Mouse (Mus musculus) naive thymus-derived CD4-positive, alpha-beta T cell, adult 2 months (primary cell): ENCODE measurements around the gene Abcb11.
A peak's percentile ranks its signal among the peaks of the same experiment; 100 is the strongest.
"Not testable (repeated sequence)": the region's sequence is repeated elsewhere in the genome, so short reads cannot be mapped to it uniquely, and the experiment has no call there.

Experiments
- DNase-seq: peaks from one replicate; pipeline ENCODE4 v3.0.0-alpha.2; 2011; ENCODE audit warnings: low read depth

Abcb11 gene

GRCm38 (mm10) chr2:69342496-69343221, at the start of gene Abcb11:
Gene Abcb11, minus strand, starts transcription at chr2:69342616.
- no peak for DNase-seq

GRCm38 (mm10) chr2:69386118-69386871, 43.9 kb upstream of the Abcb11 start:
- DNase-seq: no peak

GRCm38 (mm10) chr2:69382838-69383237, 40.4 kb upstream of the Abcb11 start:
- no peak for DNase-seq

DNA sequence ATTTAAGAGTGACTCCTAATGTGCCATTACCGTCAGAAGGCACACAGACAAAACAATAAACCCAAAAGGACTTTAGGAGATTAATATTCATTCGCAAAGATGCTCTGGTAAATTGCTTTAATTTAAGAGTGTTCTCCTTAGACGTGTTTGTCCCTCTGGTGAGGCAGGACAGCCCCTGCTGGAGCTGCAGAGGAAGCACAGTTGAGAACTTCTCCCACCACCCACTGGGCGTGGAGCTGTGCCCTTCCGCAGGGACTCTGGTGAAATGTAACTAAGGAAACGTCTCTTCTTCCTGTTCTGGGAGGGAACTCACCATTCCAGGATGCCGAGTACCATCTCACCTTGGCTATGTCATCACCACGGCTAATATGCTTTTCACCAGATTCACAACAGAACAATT, 39.3 kb upstream of the Abcb11 start:
- DNase-seq: no peak

DNA sequence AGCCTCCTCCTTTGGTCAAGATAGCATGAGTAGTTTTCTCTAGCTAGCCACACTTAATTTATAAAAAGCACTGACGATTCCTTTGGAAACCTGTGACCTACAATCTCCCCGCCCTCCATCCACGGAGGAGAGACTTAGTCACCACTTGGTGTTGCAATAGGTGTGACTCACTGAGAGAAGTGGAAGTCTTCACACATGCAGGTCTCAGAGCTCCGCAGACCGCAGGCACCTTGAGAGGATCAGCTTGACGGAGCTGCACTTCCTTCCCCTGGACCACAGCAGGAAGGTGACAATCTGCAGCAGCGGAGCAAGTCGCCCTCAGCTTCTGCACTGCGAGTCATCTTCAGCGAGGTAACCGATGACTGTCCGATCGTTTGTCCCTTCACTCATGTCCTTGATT, 37.9 kb upstream of the Abcb11 start, which contains the start of gene Dhrs9:
Dhrs9 (plus strand) TSS at position 165 of the 400 bp plus-strand sequence.
- DNase-seq: peak; percentile 27

DNA sequence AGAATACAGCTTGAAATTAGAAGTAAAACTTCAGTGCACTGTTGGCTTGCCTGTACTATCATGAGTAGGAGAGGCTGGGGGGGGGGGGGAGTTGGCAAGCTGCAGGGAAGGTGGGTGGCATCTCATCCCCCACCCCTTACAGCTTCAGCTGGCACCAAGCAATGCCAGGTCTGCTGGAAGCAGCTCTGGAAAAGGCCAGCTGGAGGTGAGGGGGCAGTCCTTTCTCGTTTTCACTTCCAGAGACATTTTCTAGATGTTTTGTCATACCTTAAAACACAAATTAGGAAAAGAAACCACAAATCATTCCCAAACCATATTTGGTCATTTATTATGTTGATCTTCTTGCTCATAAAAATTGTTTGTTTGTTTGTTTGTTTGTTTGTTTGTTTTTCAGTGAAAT, 37.4 kb upstream of the Abcb11 start:
- no peak for DNase-seq

GRCm38 (mm10) chr2:69376780-69377179, 34.4 kb upstream of the Abcb11 start:
- no peak for DNase-seq

GRCm38 (mm10) chr2:69365275-69365674, 22.9 kb upstream of the Abcb11 start:
- DNase-seq: no peak

DNA sequence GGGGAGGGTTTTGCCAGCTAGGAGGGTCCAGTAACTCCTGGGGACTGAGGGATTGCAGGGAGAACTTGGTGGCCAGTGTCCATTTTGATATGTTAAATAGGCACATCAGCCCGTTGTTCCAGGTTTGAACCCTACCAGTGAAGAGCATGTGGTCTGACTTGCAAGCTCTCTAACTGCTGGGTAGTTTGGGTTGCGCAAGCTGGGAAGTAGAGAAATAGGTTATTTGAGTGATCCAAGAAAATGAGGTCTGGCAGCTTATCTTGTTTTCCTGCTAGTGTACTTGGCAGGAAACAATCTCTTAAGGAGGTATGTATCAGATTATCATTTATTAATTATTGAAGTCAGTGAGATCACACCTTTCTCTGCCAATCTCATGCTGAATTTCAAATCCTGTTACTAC, 22.4 kb upstream of the Abcb11 start:
- DNase-seq: no peak

DNA sequence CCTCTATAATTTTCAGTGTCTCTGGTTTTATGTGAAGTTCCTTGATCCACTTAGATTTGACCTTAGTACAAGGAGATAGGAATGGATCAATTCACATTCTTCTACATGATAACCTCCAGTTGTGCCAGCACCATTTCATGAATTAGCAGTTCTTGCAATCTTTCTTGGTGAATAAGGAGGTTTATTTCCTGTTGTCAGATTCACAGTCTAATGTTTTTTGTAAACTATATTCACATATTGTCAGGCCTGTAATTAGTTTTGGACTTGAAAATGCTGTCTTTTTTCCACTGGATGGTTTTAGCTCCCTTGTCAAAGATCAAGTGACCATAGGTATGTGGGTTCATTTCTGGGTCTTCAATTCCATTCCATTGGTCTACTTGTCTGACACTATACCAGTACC, 13.0 kb upstream of the Abcb11 start:
- DNase-seq: not testable (repeated sequence)

DNA sequence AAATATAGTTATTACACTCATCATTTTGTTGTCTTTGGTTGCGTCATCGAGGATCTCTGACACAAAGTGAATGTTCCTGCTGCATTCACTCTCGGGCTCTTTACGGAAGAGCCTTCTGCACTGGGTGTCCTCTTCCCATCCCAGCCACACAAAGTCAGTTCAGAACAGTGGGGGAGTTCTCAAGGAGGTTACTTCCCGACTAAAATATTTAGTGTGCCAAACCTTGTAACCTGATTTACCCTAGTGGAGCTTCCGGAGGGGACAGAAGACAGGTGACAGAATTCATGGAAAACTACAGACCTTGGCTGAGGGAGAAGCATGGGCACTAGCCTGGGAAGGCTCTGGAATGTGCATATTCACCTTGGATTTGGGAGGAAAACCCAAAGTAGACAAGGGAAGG, 910 bp downstream of the Abcb11 start:
- no peak for DNase-seq

DNA sequence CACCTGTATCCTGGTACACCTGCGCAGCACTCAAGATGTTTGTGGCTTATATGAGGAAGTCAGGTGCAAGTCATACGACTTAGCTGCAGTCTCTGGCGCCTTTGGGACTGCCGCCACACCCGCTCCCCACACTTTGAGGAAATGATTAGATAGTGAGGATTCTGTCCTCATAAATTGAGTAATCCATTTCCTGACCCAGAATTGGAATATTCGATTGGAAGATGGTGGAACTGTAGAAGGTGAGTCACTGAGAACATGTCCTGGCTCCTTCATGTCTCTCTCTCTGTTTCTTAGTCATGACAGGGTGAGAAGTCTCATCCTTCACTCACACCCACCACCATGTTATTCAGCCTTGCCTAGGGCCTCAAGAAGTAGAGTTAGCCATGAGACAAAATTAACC, 10.9 kb downstream of the Abcb11 start:
- DNase-seq: not testable (repeated sequence)

- DNase-seq: no peak
These were observed 13.8 kb downstream of the Abcb11 start for GRCm38 (mm10) chr2:69328509-69329163.

DNA sequence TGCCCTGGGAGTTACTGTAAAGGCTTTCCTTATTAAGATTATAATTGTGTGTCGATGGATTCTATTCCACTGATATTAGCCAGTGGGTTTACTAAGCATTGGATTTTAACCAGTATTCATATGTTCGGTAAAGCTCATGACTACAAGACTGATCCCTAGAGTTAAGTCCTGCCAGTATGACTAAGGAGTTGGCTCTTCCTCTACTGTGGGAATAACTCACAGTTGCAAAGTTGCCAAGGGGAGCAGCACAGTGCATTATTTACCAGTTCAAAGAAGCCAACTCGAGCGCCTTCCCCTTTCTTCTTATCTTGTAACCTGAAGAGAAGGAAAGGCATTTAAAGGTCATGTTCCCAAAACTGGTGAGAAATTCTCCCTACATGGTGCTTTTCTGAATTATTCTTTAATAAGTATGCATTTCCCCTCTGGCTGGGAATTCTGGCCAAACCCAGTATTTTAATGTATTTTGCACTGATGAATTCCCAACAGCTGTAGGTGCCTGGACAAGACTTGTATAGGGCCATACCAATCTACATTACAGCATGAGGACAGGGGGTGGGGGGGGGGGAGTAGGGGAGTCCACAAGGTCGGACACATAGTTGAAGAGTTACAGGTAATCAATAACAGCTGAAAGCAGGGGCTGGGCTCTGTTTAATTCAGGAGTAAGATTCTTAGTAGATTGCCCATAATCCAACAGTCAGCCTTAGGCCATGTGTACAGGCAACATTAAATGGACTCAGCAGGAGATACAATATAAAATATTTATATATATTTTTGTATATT, 17.3 kb downstream of the Abcb11 start:
- no peak for DNase-seq

DNA sequence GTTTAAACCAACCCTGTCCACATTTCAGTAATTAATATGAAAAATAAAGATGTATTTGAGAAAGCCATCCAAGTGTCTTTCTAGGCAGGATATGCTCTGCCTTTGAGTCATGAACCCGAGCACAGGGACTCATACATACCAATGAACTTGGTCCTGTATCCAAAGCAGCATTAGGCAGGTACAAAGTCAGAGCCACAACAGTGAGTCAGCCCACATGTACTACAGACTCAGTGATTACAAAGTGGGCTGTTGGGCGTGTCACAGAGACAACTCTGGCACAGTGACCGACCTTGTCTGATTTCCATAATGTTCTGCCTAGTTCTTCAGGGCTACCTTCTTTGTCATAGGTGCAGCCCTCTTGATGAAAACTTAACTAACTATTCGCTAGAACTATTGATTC, 19.4 kb downstream of the Abcb11 start:
- no peak for DNase-seq

DNA sequence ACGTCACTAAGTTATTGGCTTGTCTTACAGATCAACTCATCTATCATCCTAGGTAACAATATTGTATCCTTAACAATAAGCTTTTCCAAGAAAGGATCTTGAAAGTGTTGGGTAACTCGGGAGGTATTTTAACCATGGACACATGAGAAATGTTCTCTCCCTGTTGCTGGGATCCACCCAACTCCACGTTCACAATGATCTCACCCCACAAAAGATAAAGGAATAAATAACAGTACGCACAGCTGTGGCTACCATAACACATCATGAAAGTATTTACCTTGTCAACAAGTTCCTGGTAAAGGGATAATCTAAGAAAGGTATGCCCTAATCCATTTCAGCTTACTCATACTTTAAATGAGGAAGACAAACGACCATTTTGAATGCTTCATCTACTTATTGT, 21.0 kb downstream of the Abcb11 start:
- no peak for DNase-seq

DNA sequence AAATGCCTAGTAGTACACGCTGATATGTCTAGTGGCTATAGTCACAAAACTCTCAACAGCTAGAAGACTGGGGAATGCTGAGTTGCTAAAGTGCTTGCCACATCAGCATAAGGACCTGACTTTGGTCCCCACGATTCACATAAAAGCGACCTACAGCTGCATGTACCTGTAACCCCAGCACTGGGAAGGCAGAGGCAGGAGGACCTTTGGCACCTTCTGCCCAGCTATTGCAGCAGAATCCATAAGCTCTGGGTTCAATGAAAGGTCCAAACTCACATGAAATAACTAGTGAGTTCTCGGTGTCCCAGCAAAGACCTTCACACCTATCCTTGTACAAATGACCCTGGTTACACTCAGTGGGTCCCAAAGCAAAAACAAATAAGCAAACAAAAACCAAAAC, 31.1 kb downstream of the Abcb11 start:
- DNase-seq: no peak

GRCm38 (mm10) chr2:69308136-69308535, 34.3 kb downstream of the Abcb11 start:
- DNase-seq: no peak

DNA sequence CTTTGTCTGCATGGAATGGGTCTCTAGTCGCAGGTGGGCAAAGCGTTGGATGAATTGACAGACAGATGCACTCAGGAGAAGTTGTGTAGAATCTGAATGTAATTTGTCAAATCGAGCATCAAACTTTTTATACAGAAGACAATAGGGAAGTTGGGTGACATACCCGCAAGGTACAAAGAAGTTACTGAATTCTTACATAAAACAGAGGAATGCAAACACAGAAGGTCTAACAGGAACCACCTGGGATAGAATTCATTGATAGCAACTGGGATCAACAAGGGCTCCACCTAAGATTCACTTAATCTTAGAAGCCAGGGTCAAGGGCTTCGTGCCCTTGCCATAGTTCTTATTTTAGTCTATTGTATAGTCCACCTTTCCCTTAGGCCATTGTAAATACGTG, 41.8 kb downstream of the Abcb11 start:
- not testable (repeated sequence) for DNase-seq

DNA sequence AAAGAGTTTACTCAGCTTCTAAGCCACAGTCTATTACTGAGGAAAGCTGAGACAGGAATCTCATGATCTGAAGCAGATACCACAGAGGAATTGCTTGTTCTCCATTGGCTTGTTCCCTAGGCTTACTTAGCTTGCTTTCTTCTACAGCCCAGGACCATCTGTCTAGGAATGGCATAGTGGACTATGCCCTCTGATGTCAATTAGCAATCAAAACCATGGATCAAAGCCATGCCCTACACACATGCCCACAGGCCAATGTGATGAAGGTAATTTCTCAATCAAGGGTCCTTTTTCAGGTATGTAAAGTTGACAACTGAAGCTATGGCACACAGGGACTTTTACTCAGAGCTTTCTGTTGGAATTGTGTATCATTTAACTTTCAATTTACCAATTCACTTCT, 47.9 kb downstream of the Abcb11 start:
- DNase-seq: no peak

GRCm38 (mm10) chr2:69288989-69289388, 53.4 kb downstream of the Abcb11 start:
- no peak for DNase-seq

DNA sequence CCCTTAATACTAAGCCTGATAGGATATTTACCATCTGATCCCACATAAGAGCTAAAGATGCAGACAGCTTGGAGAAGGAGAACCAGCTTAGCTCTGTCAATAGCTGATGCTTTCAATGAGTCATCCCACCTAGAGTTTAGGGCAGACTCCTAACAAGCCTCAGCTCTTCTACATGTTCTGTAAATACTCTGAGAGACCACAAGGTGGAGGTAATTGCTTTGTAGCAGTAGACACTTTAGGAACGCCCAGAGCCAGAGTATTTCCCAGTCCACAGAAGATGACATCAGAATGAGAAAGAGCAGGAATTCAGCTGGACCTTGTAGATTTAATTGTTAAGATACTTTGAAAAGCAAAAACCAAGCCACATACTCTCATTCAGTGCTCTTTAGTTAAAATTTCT, 66.5 kb downstream of the Abcb11 start:
- DNase-seq: no peak
